Mouse (Mus musculus): ENCODE measurements around the gene Fyco1.
"Not testable (repeated sequence)": the region's sequence is repeated elsewhere in the genome, so short reads cannot be mapped to it uniquely, and the experiment has no call there.

The Fyco1 gene

DNA sequence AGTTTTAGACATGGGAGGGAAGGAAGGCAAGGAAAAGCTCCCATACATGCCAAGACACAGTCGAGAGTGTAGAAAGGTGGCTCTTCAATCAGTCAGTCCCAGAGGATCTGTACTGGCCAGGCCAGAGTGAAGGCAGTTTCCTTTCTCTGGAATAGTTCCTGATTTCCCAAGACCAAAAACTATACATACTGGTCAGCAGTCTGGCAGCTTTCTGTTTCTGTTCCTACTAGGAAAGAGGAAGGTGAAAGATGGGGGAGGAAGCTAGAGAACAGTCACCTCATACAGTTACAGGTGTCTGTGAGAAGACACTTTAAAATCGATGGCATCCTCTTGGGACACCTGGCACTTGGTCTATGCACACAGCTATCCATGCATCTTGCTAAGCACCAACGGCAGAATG is 36.3 kb downstream of the Fyco1 start:
- DNase-seq (ENCODE audit: extremely low read depth, low read depth, low spot score), result no peak

DNA sequence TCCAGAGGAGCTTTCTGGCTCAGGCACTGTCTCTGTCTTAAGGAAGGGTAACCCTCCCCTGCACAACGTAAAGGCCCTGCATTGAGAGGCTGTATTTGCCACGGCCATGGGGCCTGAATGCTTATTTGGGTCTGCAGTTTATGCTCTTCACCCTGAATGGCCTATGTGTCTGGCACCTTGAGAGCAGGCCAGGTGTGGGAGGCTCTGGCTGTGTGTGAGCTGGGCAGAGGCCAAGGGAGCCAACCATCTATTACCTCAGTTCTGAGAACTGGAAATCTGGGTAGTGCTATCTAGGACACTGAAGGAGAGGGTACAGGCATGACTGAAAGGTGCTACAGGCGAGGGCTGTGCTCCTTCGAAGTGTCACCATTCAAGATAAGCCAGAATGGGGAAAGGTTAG is 36.9 kb downstream of the Fyco1 start:
- peak; percentile 21 for DNase-seq (ENCODE audit: extremely low read depth, low read depth, low spot score)

DNA sequence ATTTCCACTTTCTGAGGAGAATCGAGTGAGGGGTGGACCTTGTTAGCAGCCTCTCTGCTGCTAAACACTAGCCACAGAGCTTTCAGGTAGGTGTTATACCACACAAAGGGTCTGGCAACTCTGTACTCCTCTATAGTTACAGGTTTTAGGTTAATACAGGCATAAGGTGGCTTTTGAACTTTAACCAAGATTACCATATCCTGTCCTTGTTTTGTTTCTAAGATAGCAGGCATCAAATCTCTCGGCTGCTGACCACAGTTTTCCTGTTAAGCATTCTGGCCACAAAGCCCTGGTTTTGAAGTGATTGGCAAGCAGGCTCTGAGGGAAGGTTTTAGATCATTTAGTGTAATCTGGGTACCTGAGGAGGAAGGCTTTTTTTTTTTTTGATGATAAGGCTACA is 37.4 kb downstream of the Fyco1 start:
- no peak for DNase-seq (ENCODE audit: extremely low read depth, low read depth, low spot score)

DNA sequence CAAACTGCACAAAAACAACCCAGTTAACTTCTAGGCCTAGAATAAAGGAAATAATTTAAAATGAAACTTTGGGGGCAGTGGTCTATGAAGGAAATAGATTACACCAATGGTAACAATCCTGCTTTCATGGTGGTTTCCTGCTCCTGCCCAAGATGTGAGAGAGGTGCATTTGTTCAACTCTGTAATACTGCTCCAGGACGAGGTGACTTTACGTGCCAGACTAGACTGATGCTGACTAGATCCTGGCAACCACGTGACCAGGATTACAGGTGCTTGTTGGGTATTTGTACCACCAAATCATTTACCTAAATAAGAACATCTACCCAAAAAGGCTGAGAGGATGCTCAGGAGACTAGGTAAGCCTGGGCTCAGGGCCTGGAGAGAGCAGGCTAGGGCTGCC is 39.9 kb downstream of the Fyco1 start:
- DNase-seq (ENCODE audit: extremely low read depth, low read depth, low spot score), result no peak

DNA sequence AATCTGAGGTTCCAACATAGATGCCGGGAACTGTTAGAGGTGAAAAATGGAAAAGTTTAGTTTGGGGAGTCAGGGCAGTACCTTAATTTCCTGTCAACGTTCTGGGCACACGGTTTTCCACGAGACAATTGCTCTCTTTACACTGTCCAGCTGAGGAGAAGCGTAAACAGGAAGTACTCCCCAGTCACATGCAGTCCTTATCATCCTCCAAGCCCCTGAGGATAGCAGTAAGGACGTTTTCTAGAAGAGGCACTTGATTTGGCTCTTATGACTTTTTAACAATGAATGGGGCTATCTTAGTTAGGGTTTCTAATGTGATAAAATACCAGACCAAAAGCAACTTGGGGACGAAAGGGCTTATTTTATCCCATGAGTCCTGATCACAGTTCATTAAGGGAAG is 43.1 kb downstream of the Fyco1 start:
- DNase-seq (ENCODE audit: extremely low read depth, low read depth, low spot score), result no peak

GRCm38 (mm10) chr9:123806267-123806666 is 45.4 kb downstream of the Fyco1 start, which contains the start of gene Cxcr6:
Cxcr6 (plus strand) TSS chr9:123806475.
- DNase-seq (ENCODE audit: extremely low read depth, low read depth, low spot score), result no peak

DNA sequence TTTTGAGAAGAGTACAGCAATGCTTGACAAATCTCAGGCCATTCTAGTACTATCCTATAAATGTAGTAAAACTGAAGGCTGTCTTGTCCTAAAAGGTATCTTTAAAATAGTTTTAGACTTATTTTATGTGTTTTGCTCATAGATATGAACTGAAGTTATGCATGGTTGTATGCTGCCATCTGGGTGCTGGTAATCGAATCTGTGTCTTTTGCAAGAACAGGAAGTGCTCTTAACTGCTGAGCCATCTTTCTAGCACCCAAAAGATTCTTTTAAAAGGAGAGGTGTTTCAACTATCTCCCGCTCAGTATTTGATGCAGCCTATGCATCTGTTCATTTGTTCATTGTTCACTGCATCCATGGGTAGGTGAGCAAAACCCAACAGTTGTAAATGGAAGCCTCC is 46.5 kb downstream of the Fyco1 start:
- DNase-seq (ENCODE audit: extremely low read depth, low read depth, low spot score), result no peak

DNA sequence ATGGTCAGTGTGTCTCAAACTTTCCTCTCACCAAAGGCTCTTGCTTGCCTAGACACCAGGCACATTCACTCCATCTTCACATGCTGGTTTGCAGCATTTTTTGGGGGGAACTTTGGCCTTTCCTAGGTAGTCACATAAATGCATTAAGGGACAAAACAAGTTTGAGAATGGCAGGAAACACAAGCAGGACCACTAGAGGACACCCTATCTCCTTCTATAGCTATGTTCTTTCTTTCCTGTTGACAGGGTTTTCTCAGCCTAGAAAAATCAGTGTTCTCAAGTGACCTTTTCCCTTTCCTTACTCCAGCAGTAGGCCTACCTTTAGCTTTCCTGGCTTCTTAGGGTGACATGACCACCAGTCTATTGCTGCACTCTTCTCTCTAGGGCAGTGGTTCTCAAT is 48.8 kb downstream of the Fyco1 start:
- DNase-seq (ENCODE audit: extremely low read depth, low read depth, low spot score), result no peak

GRCm38 (mm10) chr9:123802421-123802820 is 49.3 kb downstream of the Fyco1 start:
- no peak for DNase-seq (ENCODE audit: extremely low read depth, low read depth, low spot score)

- DNase-seq (ENCODE audit: extremely low read depth, low read depth, low spot score), result no peak
Measured at GRCm38 (mm10) chr9:123801527-123801926, 50.2 kb downstream of the Fyco1 start.

DNA sequence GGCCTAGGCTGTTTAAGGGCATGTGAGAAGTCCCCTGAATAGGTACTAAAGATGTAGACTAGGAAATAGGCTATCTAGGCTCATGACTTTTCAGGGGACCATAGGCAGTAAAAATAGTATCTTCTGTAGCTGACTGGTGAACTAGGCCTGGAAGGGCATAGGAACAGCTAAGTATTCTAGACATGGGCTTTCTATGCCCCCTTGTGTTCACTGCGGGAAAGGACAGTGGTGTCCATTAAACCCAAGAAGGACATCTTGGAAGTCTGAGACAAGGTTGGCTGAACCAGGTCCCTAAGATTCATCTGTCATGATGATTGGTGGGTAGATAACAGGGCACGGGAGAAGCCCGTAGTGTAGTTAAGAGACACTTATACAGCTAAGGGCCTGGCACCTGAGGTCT is 55.5 kb downstream of the Fyco1 start:
- no peak for DNase-seq (ENCODE audit: extremely low read depth, low read depth, low spot score)

DNA sequence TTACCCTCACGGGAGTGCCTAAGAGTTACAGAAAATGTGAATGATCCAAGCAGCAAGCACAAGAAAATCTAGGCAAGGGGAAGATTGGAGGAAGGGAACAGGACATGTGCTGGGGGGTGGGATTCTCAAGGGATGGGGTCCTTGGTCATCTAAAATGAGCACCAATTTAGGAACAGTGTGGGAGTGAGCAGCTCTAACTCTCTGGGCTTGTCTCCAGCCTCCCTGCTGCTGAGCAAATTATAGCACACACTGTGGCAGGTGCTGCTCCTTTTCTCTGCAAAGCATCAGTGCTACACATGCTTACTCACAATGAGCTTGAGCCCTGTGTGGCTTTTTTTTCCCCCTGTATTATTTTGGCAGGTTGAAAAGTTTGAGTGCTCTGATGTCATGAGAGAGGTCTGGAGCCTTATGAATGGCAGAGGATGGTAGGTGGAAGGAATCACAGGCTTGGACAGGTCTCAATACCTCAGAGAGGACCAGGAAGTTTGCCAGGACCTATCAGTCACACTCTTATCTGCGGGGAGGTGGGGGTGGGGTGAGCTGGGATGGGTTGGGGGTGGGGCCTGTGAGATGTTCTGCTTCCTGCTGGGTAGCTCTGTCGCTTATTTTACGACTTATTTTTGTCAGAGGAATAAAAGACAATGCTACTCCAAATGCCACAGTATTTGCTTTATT is 62.7 kb downstream of the Fyco1 start:
- no peak for DNase-seq (ENCODE audit: extremely low read depth, low read depth, low spot score)

DNA sequence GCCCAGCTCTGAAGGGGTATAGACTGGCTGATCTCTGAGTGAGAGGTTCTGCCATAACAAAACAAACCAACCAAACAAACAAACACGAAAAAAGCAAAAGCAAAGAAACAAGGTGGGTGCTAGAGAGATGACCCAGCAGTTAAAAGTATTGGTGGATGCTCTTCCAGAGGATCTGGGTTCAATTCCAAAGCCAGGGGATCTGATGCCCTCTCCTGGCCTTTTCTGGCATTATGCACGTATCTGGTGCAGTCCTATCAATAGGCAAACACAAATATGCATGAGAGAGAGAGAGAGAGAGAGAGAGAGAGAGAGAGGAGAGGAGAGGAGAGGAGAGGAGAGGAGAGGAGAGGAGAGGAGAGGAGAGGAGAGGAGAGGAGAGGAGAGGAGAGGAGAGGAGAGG is 78.4 kb downstream of the Fyco1 start:
- DNase-seq (ENCODE audit: extremely low read depth, low read depth, low spot score), result not testable (repeated sequence)

GRCm38 (mm10) chr9:123769532-123769931 is 82.2 kb downstream of the Fyco1 start:
- no peak for DNase-seq (ENCODE audit: extremely low read depth, low read depth, low spot score)

- DNase-seq (ENCODE audit: extremely low read depth, low read depth, low spot score), result no peak
Measured at GRCm38 (mm10) chr9:123768443-123768842, 83.3 kb downstream of the Fyco1 start.

GRCm38 (mm10) chr9:123766996-123767395 is 84.7 kb downstream of the Fyco1 start:
- no peak for DNase-seq (ENCODE audit: extremely low read depth, low read depth, low spot score)

GRCm38 (mm10) chr9:123763771-123764170 is 87.9 kb downstream of the Fyco1 start:
- no peak for DNase-seq (ENCODE audit: extremely low read depth, low read depth, low spot score)

- no peak for DNase-seq (ENCODE audit: extremely low read depth, low read depth, low spot score)
Measured at GRCm38 (mm10) chr9:123762886-123763285, 88.8 kb downstream of the Fyco1 start.

GRCm38 (mm10) chr9:123760806-123761205 is 90.9 kb downstream of the Fyco1 start:
- no peak for DNase-seq (ENCODE audit: extremely low read depth, low read depth, low spot score)

DNA sequence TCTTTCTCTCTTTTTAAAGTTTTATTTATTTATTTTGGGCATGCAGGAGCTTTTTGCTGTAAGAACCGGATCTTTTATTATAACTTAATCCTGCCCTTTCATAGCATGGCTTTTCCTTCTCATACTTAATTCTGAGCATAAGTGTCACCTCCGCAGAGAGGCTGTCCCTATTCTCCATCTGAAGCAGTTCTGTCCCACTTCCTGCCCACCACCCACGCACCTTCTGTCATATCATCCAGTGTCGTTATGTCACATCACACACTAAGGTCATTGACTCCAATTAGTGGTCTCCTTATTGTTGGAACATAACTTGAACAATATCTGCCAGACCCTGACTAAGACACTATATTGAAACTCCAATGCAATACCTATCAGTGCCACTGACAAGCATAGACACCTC is 93.1 kb downstream of the Fyco1 start:
- no peak for DNase-seq (ENCODE audit: extremely low read depth, low read depth, low spot score)

GRCm38 (mm10) chr9:123758156-123758555 is 93.5 kb downstream of the Fyco1 start:
- no peak for DNase-seq (ENCODE audit: extremely low read depth, low read depth, low spot score)

DNA sequence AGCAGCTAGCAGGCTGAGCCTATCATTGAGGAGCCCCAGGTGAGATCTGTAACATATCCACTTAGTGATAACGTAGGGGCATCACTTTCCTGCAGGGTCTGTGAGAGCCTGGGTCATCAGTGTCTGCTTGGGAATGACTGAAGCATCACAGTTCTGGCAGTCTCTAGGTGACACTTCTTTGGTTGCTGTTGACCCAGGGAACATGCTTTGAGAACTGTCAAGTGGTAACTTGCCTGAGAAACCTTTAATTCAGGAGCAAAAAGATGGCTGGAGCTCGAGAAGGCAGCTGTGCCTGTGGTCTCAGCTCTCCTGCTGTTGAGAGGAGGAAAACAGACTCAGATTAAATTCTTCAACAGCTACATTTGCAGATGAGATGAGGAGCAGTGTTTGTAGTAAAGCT is 94.4 kb downstream of the Fyco1 start:
- DNase-seq (ENCODE audit: extremely low read depth, low read depth, low spot score), result no peak

DNA sequence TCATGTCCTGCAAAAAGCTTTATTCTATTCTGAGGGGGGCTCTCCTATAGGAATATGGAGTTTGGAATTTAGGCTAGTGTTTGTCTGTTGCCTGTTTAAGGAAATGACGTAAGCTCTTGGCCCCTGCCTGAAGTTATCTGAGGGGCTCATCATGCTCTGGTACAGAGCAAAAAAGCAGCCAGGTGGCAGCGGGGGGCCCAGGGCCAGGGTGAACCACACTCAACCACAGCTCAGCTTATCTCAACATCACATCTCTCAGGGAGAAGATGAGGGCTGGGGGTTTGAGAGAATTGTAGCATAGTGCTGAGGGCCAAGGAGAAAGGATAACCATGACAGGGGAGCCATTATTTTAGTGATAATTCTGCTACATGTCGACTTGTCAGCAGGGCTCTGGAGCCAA is 94.9 kb downstream of the Fyco1 start:
- DNase-seq (ENCODE audit: extremely low read depth, low read depth, low spot score), result no peak
